Mouse (Mus musculus): ENCODE data around the gene Ndufs2. TPM values are rescaled to one million over a fixed set of nuclear protein-coding genes. Genes with fewer than 3 reads are reported as not detected.

The Ndufs2 gene
- polyA plus RNA-seq, 1 experiment from 2014 or later = 272 TPM

GRCm38 (mm10) chr1:171193093-171193840 lies 57.9 kb downstream of the Ndufs2 start:
- H3K4me1 ChIP-seq (ENCODE audit: control insufficient read depth, insufficient read depth, low read length) = peaks cover 10% of the 10 kb centered on the region
- H3K36me3 ChIP-seq (replicated peaks; ENCODE audit: control insufficient read depth, insufficient read depth, low read depth, low read length) = no peaks in the 10 kb centered on the region
- DNase-seq (ENCODE audit: low spot score) (no peak), ATAC-seq (replicated peaks; ENCODE audit: insufficient number of reproducible peaks, low FRiP score, low TSS enrichment, low read depth) (no peak)
- 2% methylated on average over 18 of the region's 18 CpGs for WGBS
- no peak overlapping the region for H3K4me3 ChIP-seq (ENCODE audit: low read depth, low read length)
- H3K9ac ChIP-seq (replicated peaks; ENCODE audit: low read length) = no peak overlapping the region
- no peaks in the 10 kb centered on the region for H3K9me3 ChIP-seq (replicated peaks; ENCODE audit: control insufficient read depth, low read length)
- peaks cover 36% of the 10 kb centered on the region for H3K27me3 ChIP-seq (ENCODE audit: control insufficient read depth, insufficient read depth, low read length)
- no peak overlapping the region for H3K27ac ChIP-seq (replicated peaks; ENCODE audit: low read depth, low read length)
- H3K4me2 ChIP-seq (ENCODE audit: low read depth, low read length) = peak overlapping the region; percentile 27

GRCm38 (mm10) chr1:171192283-171192682 lies 58.9 kb downstream of the Ndufs2 start:
- H3K27ac ChIP-seq (replicated peaks; ENCODE audit: low read depth, low read length) = no peak overlapping the region
- H3K9ac ChIP-seq (replicated peaks; ENCODE audit: low read length) = no peak overlapping the region
- H3K4me3 ChIP-seq (ENCODE audit: low read depth, low read length) = no peak overlapping the region
- H3K4me1 ChIP-seq (ENCODE audit: control insufficient read depth, insufficient read depth, low read length) = peaks cover 10% of the 10 kb centered on the region
- no peaks in the 10 kb centered on the region for H3K36me3 ChIP-seq (replicated peaks; ENCODE audit: control insufficient read depth, insufficient read depth, low read depth, low read length)
- H3K9me3 ChIP-seq (replicated peaks; ENCODE audit: control insufficient read depth, low read length) = no peaks in the 10 kb centered on the region
- WGBS = 50% methylated on average over 10 of the region's 10 CpGs
- no peak overlapping the region for H3K4me2 ChIP-seq (ENCODE audit: low read depth, low read length)
- DNase-seq (ENCODE audit: low spot score) (no peak), ATAC-seq (replicated peaks; ENCODE audit: insufficient number of reproducible peaks, low FRiP score, low TSS enrichment, low read depth) (no peak)
- peaks cover 36% of the 10 kb centered on the region for H3K27me3 ChIP-seq (ENCODE audit: control insufficient read depth, insufficient read depth, low read length)

- ATAC-seq (replicated peaks; ENCODE audit: insufficient number of reproducible peaks, low FRiP score, low TSS enrichment, low read depth) = no peak
- WGBS = 93% methylated on average over 9 of the region's 9 CpGs
- DNase-seq (ENCODE audit: low spot score) = no peak
- Histone ChIP-seq H3K4me2 (ENCODE audit: low read depth, low read length) (no peak overlapping the region), H3K9ac (replicated peaks; ENCODE audit: low read length) (no peak overlapping the region), H3K4me3 (ENCODE audit: low read depth, low read length) (no peak overlapping the region), H3K27ac (replicated peaks; ENCODE audit: low read depth, low read length) (no peak overlapping the region), H3K9me3 (replicated peaks; ENCODE audit: control insufficient read depth, low read length) (no peaks in the 10 kb centered on the region), H3K4me1 (ENCODE audit: control insufficient read depth, insufficient read depth, low read length) (peaks cover 8% of the 10 kb centered on the region), H3K36me3 (replicated peaks; ENCODE audit: control insufficient read depth, insufficient read depth, low read depth, low read length) (no peaks in the 10 kb centered on the region), H3K27me3 (ENCODE audit: control insufficient read depth, insufficient read depth, low read length) (peaks cover 29% of the 10 kb centered on the region)
Measured at GRCm38 (mm10) chr1:171190832-171191231, 60.4 kb downstream of the Ndufs2 start.

GRCm38 (mm10) chr1:171189476-171190114 lies 61.6 kb downstream of the Ndufs2 start:
- Histone ChIP-seq H3K4me3 (ENCODE audit: low read depth, low read length) (no peak overlapping the region), H3K36me3 (replicated peaks; ENCODE audit: control insufficient read depth, insufficient read depth, low read depth, low read length) (no peaks in the 10 kb centered on the region), H3K4me2 (ENCODE audit: low read depth, low read length) (no peak overlapping the region), H3K4me1 (ENCODE audit: control insufficient read depth, insufficient read depth, low read length) (peaks cover 6% of the 10 kb centered on the region; the same call in 1 of the 2 replicates), H3K27ac (replicated peaks; ENCODE audit: low read depth, low read length) (no peak overlapping the region), H3K9ac (replicated peaks; ENCODE audit: low read length) (peak overlapping the region; percentile 22; the same call in 1 of the 2 replicates), H3K27me3 (ENCODE audit: control insufficient read depth, insufficient read depth, low read length) (peaks cover 17% of the 10 kb centered on the region), H3K9me3 (replicated peaks; ENCODE audit: control insufficient read depth, low read length) (no peaks in the 10 kb centered on the region)
- WGBS = 37% methylated on average over 14 of the region's 14 CpGs
- ATAC-seq (replicated peaks; ENCODE audit: insufficient number of reproducible peaks, low FRiP score, low TSS enrichment, low read depth) (no peak), DNase-seq (ENCODE audit: low spot score) (no peak)

GRCm38 (mm10) chr1:171189046-171189445 lies 62.1 kb downstream of the Ndufs2 start:
- H3K4me1 ChIP-seq (ENCODE audit: control insufficient read depth, insufficient read depth, low read length) = peaks cover 4% of the 10 kb centered on the region; the same call in 1 of the 2 replicates
- H3K27me3 ChIP-seq (ENCODE audit: control insufficient read depth, insufficient read depth, low read length) = peaks cover 12% of the 10 kb centered on the region
- no peak overlapping the region for H3K4me3 ChIP-seq (ENCODE audit: low read depth, low read length)
- no peaks in the 10 kb centered on the region for H3K36me3 ChIP-seq (replicated peaks; ENCODE audit: control insufficient read depth, insufficient read depth, low read depth, low read length)
- H3K9me3 ChIP-seq (replicated peaks; ENCODE audit: control insufficient read depth, low read length) = no peaks in the 10 kb centered on the region
- H3K9ac ChIP-seq (replicated peaks; ENCODE audit: low read length) = peak overlapping the region; percentile 22; the same call in 1 of the 2 replicates
- ATAC-seq (replicated peaks; ENCODE audit: insufficient number of reproducible peaks, low FRiP score, low TSS enrichment, low read depth) = no peak
- no peak for DNase-seq (ENCODE audit: low spot score)
- H3K4me2 ChIP-seq (ENCODE audit: low read depth, low read length) = no peak overlapping the region
- H3K27ac ChIP-seq (replicated peaks; ENCODE audit: low read depth, low read length) = no peak overlapping the region
- 19% methylated on average over 8 of the region's 8 CpGs for WGBS

- Histone ChIP-seq H3K9me3 (replicated peaks; ENCODE audit: control insufficient read depth, low read length) (no peaks in the 10 kb centered on the region), H3K27me3 (ENCODE audit: control insufficient read depth, insufficient read depth, low read length) (peaks cover 4% of the 10 kb centered on the region), H3K36me3 (replicated peaks; ENCODE audit: control insufficient read depth, insufficient read depth, low read depth, low read length) (no peaks in the 10 kb centered on the region), H3K4me1 (ENCODE audit: control insufficient read depth, insufficient read depth, low read length) (peaks cover 3% of the 10 kb centered on the region; the same call in 1 of the 2 replicates), H3K4me3 (ENCODE audit: low read depth, low read length) (no peak overlapping the region), H3K27ac (replicated peaks; ENCODE audit: low read depth, low read length) (no peak overlapping the region), H3K9ac (replicated peaks; ENCODE audit: low read length) (no peak overlapping the region), H3K4me2 (ENCODE audit: low read depth, low read length) (no peak overlapping the region)
- WGBS = 52% methylated on average over 13 of the region's 13 CpGs
- DNase-seq (ENCODE audit: low spot score) (no peak), ATAC-seq (replicated peaks; ENCODE audit: insufficient number of reproducible peaks, low FRiP score, low TSS enrichment, low read depth) (no peak)
Measured at GRCm38 (mm10) chr1:171187851-171188700, 63.1 kb downstream of the Ndufs2 start.

GRCm38 (mm10) chr1:171185655-171186054 lies 65.5 kb downstream of the Ndufs2 start:
- H3K9ac ChIP-seq (replicated peaks; ENCODE audit: low read length) = no peak overlapping the region
- no peaks in the 10 kb centered on the region for H3K9me3 ChIP-seq (replicated peaks; ENCODE audit: control insufficient read depth, low read length)
- 65% methylated on average over 8 of the region's 8 CpGs for WGBS
- ATAC-seq (replicated peaks; ENCODE audit: insufficient number of reproducible peaks, low FRiP score, low TSS enrichment, low read depth) (no peak), DNase-seq (ENCODE audit: low spot score) (no peak)
- H3K27me3 ChIP-seq (ENCODE audit: control insufficient read depth, insufficient read depth, low read length) = no peaks in the 10 kb centered on the region
- H3K36me3 ChIP-seq (replicated peaks; ENCODE audit: control insufficient read depth, insufficient read depth, low read depth, low read length) = no peaks in the 10 kb centered on the region
- H3K4me2 ChIP-seq (ENCODE audit: low read depth, low read length) = no peak overlapping the region
- H3K4me1 ChIP-seq (ENCODE audit: control insufficient read depth, insufficient read depth, low read length) = peaks cover 3% of the 10 kb centered on the region; the same call in 1 of the 2 replicates
- H3K27ac ChIP-seq (replicated peaks; ENCODE audit: low read depth, low read length) = no peak overlapping the region
- H3K4me3 ChIP-seq (ENCODE audit: low read depth, low read length) = no peak overlapping the region

All from embryonic facial prominence, embryonic 11.5 days (tissue).